Mouse (Mus musculus) kidney, postnatal 25 days (tissue): ENCODE measurements around the gene Gm49510.

Source experiments
- DNase-seq, 2 experiments: peaks; one replicate each; pipeline ENCODE4 v3.0.0; 2021; ENCODE audit warnings: mixed read lengths in 2 of 2

The Gm49510 gene

GRCm38 (mm10) chr15:78948152-78948725, 48.8 kb downstream of the Gm49510 start:
- DNase-seq, result no peak

DNA sequence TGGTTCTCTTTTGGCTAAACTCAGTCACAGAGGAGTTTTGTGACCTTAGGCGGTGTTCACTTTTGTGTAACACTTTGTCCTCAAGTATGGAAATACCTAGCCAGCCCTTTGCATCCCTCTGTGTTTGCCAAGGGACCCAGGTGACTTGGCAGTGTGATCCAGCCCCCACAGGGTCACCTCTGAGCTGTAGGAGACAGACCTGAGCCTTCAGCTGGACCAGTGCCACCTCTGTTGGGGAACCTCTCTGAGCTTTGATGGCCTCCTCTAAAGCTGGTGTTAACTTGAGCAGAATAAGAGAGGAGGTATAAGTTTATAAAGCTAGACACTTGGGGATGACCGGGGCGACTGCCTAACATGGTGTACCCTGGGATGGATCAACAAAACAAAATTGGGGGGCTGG, 49.4 kb downstream of the Gm49510 start:
- no peak for DNase-seq

- DNase-seq, result no peak
These were observed 56.2 kb downstream of the Gm49510 start for GRCm38 (mm10) chr15:78955663-78956062.

GRCm38 (mm10) chr15:78956351-78956750, 56.9 kb downstream of the Gm49510 start:
- DNase-seq, result peak in 1 of 2 experiments; percentile 36

- no peak for DNase-seq
These were observed 57.6 kb downstream of the Gm49510 start for GRCm38 (mm10) chr15:78957021-78957420.

DNA sequence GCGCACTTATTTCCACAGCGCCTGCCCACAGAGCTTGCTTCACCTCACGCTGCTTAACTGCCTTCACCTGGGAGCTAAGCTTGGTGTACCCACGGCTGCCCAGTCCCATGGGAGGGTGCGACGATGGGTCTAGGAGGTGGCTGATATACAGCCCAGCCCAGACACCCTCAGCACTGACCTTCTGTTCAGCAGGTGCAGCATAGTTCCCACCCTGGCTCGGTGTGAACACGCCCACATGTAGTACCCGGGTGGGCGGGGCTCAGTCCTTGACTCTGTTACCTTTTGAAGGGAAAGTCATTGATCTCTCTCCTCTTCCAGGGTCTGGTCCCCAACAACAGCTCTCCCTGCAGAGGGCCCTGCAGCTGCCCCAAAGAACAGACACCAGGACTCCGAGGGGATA, 60.1 kb downstream of the Gm49510 start:
- DNase-seq, result no peak

DNA sequence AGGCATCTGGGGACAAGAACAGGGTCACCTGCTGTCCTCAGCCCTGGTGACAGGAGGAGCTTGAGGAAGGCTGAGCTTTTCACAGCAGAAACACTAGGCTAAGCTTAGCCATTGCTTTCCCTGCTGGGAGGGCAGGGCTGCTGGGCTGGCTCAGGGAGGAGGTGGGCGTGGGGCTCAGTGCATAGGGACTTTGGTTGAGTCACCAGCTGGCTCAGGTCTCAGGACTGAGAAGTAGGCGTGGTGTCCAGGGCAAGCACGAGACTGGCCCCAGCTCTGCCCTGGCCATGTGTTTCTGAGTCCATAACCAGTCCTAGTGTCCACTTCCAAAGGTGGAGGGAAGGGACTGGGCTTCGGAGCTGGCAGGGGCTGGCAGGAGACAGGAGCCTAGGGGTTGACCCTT, 60.6 kb downstream of the Gm49510 start:
- DNase-seq, result no peak

DNA sequence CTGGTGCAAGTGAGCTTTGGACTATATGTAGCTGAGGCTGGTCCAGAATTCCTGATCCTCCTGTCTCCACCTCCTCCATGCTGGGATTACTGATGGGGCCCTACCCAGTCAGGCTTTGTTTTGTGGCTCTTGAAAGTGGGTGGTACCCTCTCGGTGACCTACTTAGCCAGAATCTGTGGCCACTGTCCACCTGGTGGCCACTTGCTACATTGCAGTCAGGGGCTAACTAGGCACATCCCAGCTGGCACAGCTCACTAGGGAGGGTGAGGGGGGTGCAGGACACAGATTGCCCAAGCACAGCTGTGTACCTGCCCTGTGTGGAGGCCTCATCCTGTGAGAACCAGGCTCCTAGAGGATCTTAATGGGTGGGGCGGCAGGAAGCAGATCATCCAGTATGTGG, 63.4 kb downstream of the Gm49510 start:
- peak; percentile 80 for DNase-seq
